Mouse (Mus musculus): ENCODE results near the gene Gabrr3.
A peak's percentile ranks its signal among the peaks of the same experiment; 100 is the strongest.
"Not testable (repeated sequence)": the region's sequence is repeated elsewhere in the genome, so short reads cannot be mapped to it uniquely, and the experiment has no call there.

Gene Gabrr3

DNA sequence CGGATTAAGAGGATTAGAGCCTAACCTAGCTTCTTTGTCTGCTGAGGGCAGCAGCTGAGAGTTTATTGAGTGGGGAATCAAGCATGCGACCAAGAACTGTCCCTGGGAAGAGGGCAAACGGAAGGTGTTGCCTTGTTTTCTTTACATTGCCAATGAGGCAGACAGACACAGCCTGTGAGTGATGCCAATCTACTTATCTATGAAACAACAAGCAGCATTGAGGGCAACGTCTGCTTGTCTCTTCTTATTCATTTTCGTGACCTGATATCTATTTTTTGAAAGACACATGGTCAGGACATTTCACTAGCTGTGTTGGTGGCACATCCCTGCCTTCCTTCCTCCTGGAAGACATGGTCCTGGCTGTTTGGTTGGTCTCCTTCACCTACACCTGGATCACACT lies at the start of gene Gabrr3:
TSS of gene Gabrr3 (plus strand) at position 301 of the 400 bp plus-strand sequence.
- no peak for DNase-seq (ENCODE audit: low spot score)

GRCm38 (mm10) chr16:59363893-59364292 lies 43.2 kb upstream of the Gabrr3 start, which contains the start of gene Olfr209:
Gene Olfr209, minus strand, starts transcription at chr16:59363993.
- DNase-seq (ENCODE audit: low spot score), result no peak

- DNase-seq (ENCODE audit: low spot score), result no peak
Observed at GRCm38 (mm10) chr16:59393300-59393699, 13.8 kb upstream of the Gabrr3 start.

DNA sequence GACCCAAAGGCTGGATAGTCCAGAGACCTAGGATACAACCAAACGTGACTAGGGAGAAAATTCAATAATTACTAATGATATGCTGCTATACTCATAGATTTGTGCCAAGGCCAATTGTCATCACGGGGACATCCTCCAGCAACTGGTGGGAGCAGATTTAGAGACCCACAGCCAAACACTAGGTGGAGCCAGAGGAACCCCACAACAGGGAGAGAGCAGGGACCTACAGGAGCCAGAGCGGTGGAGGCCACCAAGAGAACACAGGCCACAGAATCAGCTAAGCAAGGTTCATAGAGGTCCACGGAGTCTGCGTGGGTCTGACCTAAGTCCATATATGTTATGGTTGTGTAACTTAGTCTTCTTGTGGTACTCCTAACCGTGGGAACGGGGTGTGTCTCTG lies 6.0 kb upstream of the Gabrr3 start:
- DNase-seq (ENCODE audit: low spot score), result no peak

GRCm38 (mm10) chr16:59401985-59402384 lies 5.1 kb upstream of the Gabrr3 start:
- no peak for DNase-seq (ENCODE audit: low spot score)

GRCm38 (mm10) chr16:59403684-59404083 lies 3.4 kb upstream of the Gabrr3 start:
- no peak for DNase-seq (ENCODE audit: low spot score)

DNA sequence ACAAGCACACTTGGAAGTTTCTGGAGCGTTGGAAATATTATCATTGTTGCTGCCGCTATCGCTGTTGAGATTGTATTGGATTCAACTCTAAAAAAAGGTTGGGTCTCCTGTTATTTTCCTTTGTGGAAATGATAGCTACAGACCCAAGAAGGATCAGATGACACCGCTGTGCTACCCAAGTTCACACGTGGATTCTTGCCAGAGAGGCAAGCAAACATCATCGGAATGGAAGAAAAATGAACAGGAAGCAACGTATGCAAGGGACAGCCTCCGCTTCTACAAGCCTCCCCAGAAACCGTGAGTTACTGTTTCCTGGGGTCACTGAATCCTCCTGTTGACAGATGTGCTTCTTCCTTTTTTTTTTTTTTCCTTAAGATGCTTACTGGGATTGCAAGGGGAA lies 2.3 kb upstream of the Gabrr3 start:
- no peak for DNase-seq (ENCODE audit: low spot score)

GRCm38 (mm10) chr16:59409341-59409748 lies 2.2 kb downstream of the Gabrr3 start:
- no peak for DNase-seq (ENCODE audit: low spot score)

DNA sequence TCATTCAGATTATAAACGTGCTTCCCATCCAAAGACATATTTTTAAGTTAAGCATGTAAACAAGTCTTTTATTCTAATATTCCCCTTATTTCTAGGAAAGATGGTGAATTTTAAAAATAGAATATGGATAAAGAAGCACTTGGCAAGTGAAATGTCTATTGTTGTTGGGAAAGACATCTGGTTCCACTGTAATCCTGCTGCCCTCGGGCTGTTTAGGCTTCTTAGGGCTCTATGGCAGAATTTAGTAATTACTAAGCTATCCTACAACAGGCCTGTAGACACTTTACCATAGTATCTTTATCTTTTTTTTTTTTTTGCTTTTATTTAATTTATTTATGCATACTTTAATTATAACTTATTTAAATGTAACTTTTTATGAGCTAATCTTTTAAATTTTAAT lies 2.7 kb downstream of the Gabrr3 start:
- no peak for DNase-seq (ENCODE audit: low spot score)

- DNase-seq (ENCODE audit: low spot score), result no peak
Observed at GRCm38 (mm10) chr16:59413475-59413874, 6.3 kb downstream of the Gabrr3 start.

GRCm38 (mm10) chr16:59420237-59420866 lies 13.2 kb downstream of the Gabrr3 start:
- no peak for DNase-seq (ENCODE audit: low spot score)

DNA sequence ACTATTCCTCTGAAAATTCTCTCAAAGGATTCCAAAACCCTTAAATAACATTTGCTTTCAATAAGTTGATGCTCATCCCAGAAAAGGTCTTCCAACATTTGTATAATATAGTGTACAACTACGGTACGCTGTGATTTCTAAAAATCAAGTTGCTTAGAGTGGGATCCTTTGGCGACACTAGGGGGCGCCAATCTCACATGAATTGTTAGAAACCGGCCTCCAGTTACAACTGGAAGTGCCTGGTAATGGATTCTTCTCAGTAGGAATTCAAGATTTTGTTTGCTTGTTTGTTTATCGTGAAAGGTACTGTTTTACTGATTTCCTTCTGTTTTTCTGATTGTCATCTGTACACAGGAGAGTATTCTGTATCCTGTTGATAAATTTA lies 13.7 kb downstream of the Gabrr3 start:
- DNase-seq (ENCODE audit: low spot score), result peak; percentile 75

- DNase-seq (ENCODE audit: low spot score), result no peak
Observed at GRCm38 (mm10) chr16:59421571-59422345, 14.6 kb downstream of the Gabrr3 start.

DNA sequence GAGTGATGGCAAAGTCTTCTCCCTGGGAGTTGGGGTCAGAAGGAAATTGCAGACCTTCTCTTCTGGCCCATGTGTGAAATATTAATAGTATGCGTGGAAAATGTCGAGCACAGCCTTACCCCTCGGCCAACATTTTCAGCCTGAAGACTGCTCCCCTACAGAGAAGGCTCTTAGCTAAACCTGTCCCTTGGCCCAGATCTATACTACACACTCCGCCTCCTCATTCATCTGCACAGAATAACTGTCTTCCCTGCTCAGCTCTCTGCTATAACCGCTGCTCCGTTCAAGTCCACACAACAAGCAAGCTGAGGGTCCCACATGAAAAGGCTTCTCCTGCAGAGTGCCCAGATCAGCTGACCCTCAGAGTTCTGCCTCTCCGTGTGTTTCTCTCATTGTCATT lies 20.8 kb downstream of the Gabrr3 start:
- no peak for DNase-seq (ENCODE audit: low spot score)

DNA sequence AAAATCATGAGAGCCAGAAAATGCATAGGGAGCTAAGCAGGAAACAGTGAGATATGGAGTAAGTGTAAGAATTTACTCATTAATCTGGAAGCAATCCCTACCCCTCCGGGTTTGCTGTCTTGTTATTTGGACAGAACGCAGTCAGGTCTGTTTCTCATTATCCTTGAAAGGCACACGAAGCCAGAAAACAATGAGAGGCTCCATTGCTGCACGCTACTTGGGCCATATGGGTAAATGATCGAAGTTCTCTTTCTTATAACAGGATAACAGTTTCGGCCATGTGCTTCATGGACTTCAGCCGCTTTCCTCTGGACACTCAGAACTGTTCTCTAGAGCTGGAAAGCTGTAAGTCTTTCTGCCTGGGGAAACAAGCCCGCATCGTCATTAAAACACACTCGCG lies 26.0 kb downstream of the Gabrr3 start:
- no peak for DNase-seq (ENCODE audit: low spot score)

DNA sequence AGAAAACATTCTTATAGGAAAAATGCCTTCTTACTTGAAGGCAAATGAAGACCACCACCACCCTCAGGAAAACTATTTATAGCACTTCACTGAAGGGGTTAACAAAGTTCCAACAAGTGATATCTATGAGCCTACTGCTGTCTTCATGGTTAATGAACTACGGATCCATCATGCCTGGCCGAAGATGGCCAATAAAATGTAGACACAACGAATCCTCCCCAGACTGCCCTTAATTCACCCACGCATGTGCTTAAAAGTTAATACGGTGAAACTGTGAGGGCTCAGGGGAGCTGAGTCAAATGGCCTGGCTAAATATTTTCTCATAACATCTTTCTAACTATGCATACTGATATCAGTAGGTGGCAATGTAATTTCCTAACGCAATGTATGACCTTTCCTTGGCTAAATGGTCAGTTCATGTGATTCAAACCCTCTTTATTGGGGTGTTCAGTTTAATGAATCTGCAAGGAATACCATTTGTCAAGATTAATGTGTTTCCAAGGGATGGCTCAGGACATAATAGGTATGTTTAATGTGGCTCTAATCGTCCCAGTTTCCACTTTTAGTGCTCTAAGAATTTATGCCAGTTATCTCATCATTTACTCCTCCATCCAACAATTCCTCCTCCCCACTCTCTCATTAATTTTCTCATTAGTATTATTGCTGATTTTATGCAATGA lies 37.9 kb downstream of the Gabrr3 start:
- no peak for DNase-seq (ENCODE audit: low spot score)

DNA sequence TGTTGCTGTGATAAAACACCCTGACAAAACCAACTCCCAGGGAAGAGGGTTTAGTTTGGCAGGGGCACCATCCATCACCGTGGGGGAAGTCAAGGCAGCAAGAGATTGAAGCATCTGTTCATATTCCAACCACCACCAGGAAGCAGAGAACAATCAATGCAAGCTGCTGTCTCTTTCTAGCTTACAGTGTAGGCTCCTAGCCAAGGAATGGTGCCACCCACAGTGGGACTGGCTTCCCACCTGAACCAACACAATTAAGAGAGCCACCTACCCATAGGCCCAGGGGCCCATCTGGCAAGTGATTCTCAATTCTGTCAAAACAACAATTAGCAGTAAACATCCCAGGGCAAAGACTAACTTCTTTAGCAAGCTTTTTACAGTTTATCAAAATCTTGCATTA lies 41.0 kb downstream of the Gabrr3 start:
- DNase-seq (ENCODE audit: low spot score), result no peak

GRCm38 (mm10) chr16:59449092-59449491 lies 42.0 kb downstream of the Gabrr3 start:
- DNase-seq (ENCODE audit: low spot score), result no peak

DNA sequence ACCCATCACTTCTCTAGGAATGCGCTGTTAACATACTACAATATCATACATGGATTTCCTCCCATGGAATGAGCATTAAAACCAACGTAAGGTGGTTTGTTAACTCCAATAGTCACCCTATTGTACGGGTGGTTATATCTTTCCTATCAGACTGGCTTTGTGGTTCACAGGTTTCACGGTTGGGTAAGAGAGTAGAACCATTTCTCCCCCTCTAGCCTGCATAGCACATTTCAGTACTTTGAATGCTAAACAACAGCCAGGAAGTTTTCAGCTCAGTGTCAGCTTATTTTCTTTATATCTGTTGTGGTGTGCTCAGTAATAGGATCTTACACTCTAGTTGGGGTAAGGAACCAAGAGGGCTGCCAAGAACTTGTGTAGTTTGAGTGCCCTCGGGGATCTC lies 44.7 kb downstream of the Gabrr3 start:
- no peak for DNase-seq (ENCODE audit: low spot score)

DNA sequence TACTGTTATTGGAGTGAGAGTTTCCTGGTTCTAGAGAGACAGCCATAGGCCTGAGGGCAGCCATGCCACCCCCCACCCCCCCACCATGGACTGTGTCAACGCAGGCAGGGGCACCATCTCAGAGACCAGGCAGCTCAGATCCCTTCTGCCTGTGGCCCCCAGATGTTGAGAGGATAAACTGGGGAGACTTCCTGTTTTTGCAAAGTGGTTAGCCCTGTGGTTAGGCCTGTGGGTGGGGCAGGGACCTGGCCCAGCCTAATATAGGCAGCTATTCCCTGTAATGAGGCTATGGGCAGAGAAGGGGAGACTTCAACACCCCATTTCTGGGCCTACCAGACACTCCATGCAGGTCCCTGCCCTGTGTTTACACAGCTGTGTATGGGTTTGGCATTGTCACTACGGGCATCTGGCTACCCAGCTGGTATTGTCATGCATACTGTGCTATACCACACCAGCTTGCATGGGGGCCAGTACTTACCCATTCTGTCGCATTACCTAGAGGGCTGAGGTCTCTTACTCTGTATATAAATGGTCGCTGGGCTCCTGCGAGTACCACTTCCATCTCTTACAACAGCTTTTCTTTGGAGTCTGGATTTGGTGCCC lies 52.2 kb downstream of the Gabrr3 start:
- DNase-seq (ENCODE audit: low spot score), result not testable (repeated sequence)

GRCm38 (mm10) chr16:59463567-59463966 lies 56.4 kb downstream of the Gabrr3 start:
- DNase-seq (ENCODE audit: low spot score), result no peak

GRCm38 (mm10) chr16:59463973-59464372 lies 56.8 kb downstream of the Gabrr3 start:
- no peak for DNase-seq (ENCODE audit: low spot score)

GRCm38 (mm10) chr16:59469846-59470245 lies 62.7 kb downstream of the Gabrr3 start:
- no peak for DNase-seq (ENCODE audit: low spot score)

Measured in MN1 (cell line).